Mouse (Mus musculus) embryonic stem cell, embryonic (primary cell): ENCODE results near the gene Hoxb5.

Experiments
- CTCF ChIA-PET, 4 experiments: fragments of 300-600 bp in 2 of 4; fragments of 350-600 bp in 2 of 4; sonication (Branson Sonifier 250); formaldehyde crosslinking; loops; one replicate each; lab custom pipeline; 2022; ENCODE audit warnings: inconsistent platforms in 2 of 4; lab: Charles Lee
- POLR2A ChIA-PET, 4 experiments: fragments of 300-600 bp in 2 of 4; fragments of 350-600 bp in 2 of 4; sonication (Branson Sonifier 250); formaldehyde crosslinking; loops; one replicate each; lab custom pipeline; 2022; ENCODE audit warnings: antibody characterized with exemption in 4 of 4, inconsistent platforms in 1 of 4; lab: Charles Lee

Gene Hoxb5

GRCm38 (mm10) chr11:96301064-96301431 is 2.1 kb upstream of the Hoxb5 start:
- ChIA-PET POLR2A (interaction anchor here in 2 of 4 experiments (0.6 to 1.0 kb wide), 4 partner anchors 18 to 134 kb away, joined by 3 to 5 read pairs (median 3); no protein-coding TSS in a partner anchor), CTCF (interaction anchor here in 3 of 4 experiments (0.6 to 2.2 kb wide), 7 partner anchors 16 to 284 kb away, joined by 3 to 10 read pairs (median 4); no protein-coding TSS in a partner anchor)

GRCm38 (mm10) chr11:96301837-96302236 is 1.3 kb upstream of the Hoxb5 start:
- ChIA-PET POLR2A (interaction anchor here in 2 of 4 experiments (0.8 to 3.1 kb wide), 9 partner anchors 10 to 36 kb away, joined by 3 to 12 read pairs (median 5); partner anchors contain the start of gene Hoxb8 (in 1 of the 2)), CTCF (interaction anchor here in 3 of 4 experiments (0.6 to 3.1 kb wide), 18 partner anchors 10 to 1168 kb away, joined by 3 to 21 read pairs (median 4); partner anchors contain the start of gene Hoxb4 (in 1 of the 3))

- ChIA-PET CTCF (interaction anchor here (0.5 to 3.1 kb wide), 33 partner anchors 9 to 1169 kb away, joined by 3 to 21 read pairs (median 4); partner anchors contain the start of genes Hoxb4 (in 1 of the 4) and Snx11 (in 1 of the 4)), POLR2A (interaction anchor here (0.6 to 3.1 kb wide), 16 partner anchors 7 to 42 kb away, joined by 3 to 12 read pairs (median 4); partner anchors contain the start of genes Hoxb3 (in 1 of the 4) and Hoxb8 (in 1 of the 4))
Observed at GRCm38 (mm10) chr11:96302381-96303150, 570 bp upstream of the Hoxb5 start.

- CTCF ChIA-PET = interaction anchor here (0.5 to 3.1 kb wide), 35 partner anchors 8 to 736 kb away, joined by 3 to 21 read pairs (median 4); partner anchors contain the start of genes Lrrc46 (in 2 of the 4), Mrpl10 (in 2 of the 4), Hoxb6 (in 1 of the 4) and Hoxb8 (in 1 of the 4)
- POLR2A ChIA-PET = interaction anchor here (0.5 to 3.1 kb wide), 20 partner anchors 8 to 1470 kb away, joined by 3 to 12 read pairs (median 3); no protein-coding TSS in a partner anchor
Observed at GRCm38 (mm10) chr11:96304381-96305195, 1.5 kb downstream of the Hoxb5 start.

GRCm38 (mm10) chr11:96305505-96306182 is 2.5 kb downstream of the Hoxb5 start:
- CTCF ChIA-PET = interaction anchor here in 3 of 4 experiments (0.6 to 1.6 kb wide), 4 partner anchors 19 to 277 kb away, joined by 3 to 5 read pairs (median 4); no protein-coding TSS in a partner anchor
- POLR2A ChIA-PET = interaction anchor here in 1 of 4 experiments (0.6 kb wide), 1 partner anchor 1358 kb away, joined by 3 read pairs; the partner anchor contains the start of gene Mllt6

- CTCF ChIA-PET = interaction anchor here in 2 of 4 experiments (0.6 to 1.6 kb wide), 4 partner anchors 101 to 403 kb away, joined by 3 to 5 read pairs (median 4); no protein-coding TSS in a partner anchor
- POLR2A ChIA-PET = interaction anchor here in 2 of 4 experiments (0.6 to 1.0 kb wide), 2 partner anchors 27 to 1357 kb away, joined by 3 to 5 read pairs; partner anchors contain the start of gene Mllt6 (in 1 of the 2)
Observed at GRCm38 (mm10) chr11:96306183-96306907, 3.2 kb downstream of the Hoxb5 start.

GRCm38 (mm10) chr11:96306908-96307269 is 3.8 kb downstream of the Hoxb5 start:
- ChIA-PET POLR2A (interaction anchor here in 1 of 4 experiments (1.0 kb wide), 1 partner anchor 28 kb away, joined by 5 read pairs; no protein-coding TSS in a partner anchor), CTCF (no interaction called here)

- ChIA-PET POLR2A (interaction anchor here in 1 of 4 experiments (0.5 kb wide), 1 partner anchor 36 kb away, joined by 3 read pairs; no protein-coding TSS in a partner anchor), CTCF (no interaction called here)
Observed at GRCm38 (mm10) chr11:96308763-96309162, 5.6 kb downstream of the Hoxb5 start.

- POLR2A ChIA-PET = no interaction called here
- CTCF ChIA-PET = no interaction called here
Observed at GRCm38 (mm10) chr11:96309288-96309687, 6.2 kb downstream of the Hoxb5 start.

GRCm38 (mm10) chr11:96310183-96310938 is 7.2 kb downstream of the Hoxb5 start:
- POLR2A ChIA-PET = interaction anchor here in 1 of 4 experiments (0.8 kb wide), 1 partner anchor 120 kb away, joined by 3 read pairs; no protein-coding TSS in a partner anchor

GRCm38 (mm10) chr11:96311097-96311496 is 8.0 kb downstream of the Hoxb5 start:
- ChIA-PET POLR2A (interaction anchor here in 2 of 4 experiments (0.8 to 1.7 kb wide), 5 partner anchors 9 to 121 kb away, joined by 3 to 6 read pairs (median 5); no protein-coding TSS in a partner anchor), CTCF (interaction anchor here in 2 of 4 experiments (0.7 to 1.6 kb wide), 6 partner anchors 8 to 331 kb away, joined by 3 to 8 read pairs (median 4); partner anchors contain the start of gene Hoxb5 (in 1 of the 2))

More at GRCm38 (mm10) chr11:96310183-96310938, 7.2 kb downstream of the Hoxb5 start:
- CTCF ChIA-PET = no interaction called here

GRCm38 (mm10) chr11:96311520-96312417 is 8.6 kb downstream of the Hoxb5 start:
- CTCF ChIA-PET = interaction anchor here in 3 of 4 experiments (0.5 to 1.6 kb wide), 11 partner anchors 8 to 877 kb away, joined by 3 to 8 read pairs (median 4); partner anchors contain the start of gene Hoxb5 (in 2 of the 3)
- POLR2A ChIA-PET = interaction anchor here in 3 of 4 experiments (0.6 to 1.7 kb wide), 7 partner anchors 8 to 71 kb away, joined by 3 to 6 read pairs (median 5); no protein-coding TSS in a partner anchor

GRCm38 (mm10) chr11:96313134-96313533 is 10.0 kb downstream of the Hoxb5 start:
- ChIA-PET POLR2A (interaction anchor here in 1 of 4 experiments (1.4 to 3.3 kb wide), 3 partner anchors 9 to 34 kb away, joined by 3 to 9 read pairs (median 5); no protein-coding TSS in a partner anchor), CTCF (interaction anchor here in 3 of 4 experiments (0.6 to 1.2 kb wide), 3 partner anchors 9 to 126 kb away, joined by 3 to 4 read pairs (median 3); no protein-coding TSS in a partner anchor)

GRCm38 (mm10) chr11:96313806-96314428 is 10.8 kb downstream of the Hoxb5 start:
- ChIA-PET POLR2A (interaction anchor here in 2 of 4 experiments (0.6 to 3.3 kb wide), 5 partner anchors 10 to 41 kb away, joined by 3 to 9 read pairs (median 4); no protein-coding TSS in a partner anchor), CTCF (interaction anchor here in 2 of 4 experiments (0.6 to 1.8 kb wide), 4 partner anchors 9 to 251 kb away, joined by 3 to 5 read pairs (median 4); partner anchors contain the start of gene Hoxb5 (in 1 of the 2))
